Mouse (Mus musculus) stomach, postnatal 0 days (tissue): Measurements from ENCODE around the gene Mdp1. TPM values are rescaled to one million over a fixed set of nuclear protein-coding genes. Genes with fewer than 3 reads are reported as not detected.

Source experiments
- ATAC-seq: fragments of 200-750 bp; cut with Nextera tagmentation; 2 replicates; pipeline ENCODE4 v1.8.0; 2017; ENCODE audit not compliant: low FRiP score, low TSS enrichment
- DNase-seq: peaks from one replicate; pipeline ENCODE4 v3.0.0-alpha.2; 2016; ENCODE audit warnings: low spot score
- H3K27ac ChIP-seq: fragments of 300-500 bp; sonication (generic); replicated peaks from 2 replicates; pipeline ENCODE4 v1.5.1; 2014; ENCODE audit warnings: mild to moderate bottlenecking, control low read depth
- H3K27me3 ChIP-seq: fragments of 300-500 bp; sonication (generic); 2 replicates; pipeline ENCODE4 v1.6.1; 2014; ENCODE audit warnings: low read length; ENCODE audit not compliant: control insufficient read depth, insufficient read depth
- H3K36me3 ChIP-seq: fragments of 300-500 bp; sonication (generic); 2 replicates; pipeline ENCODE4 v1.6.1; 2014; ENCODE audit warnings: low read length, mixed read lengths; ENCODE audit not compliant: control insufficient read depth, insufficient read depth
- H3K4me1 ChIP-seq: fragments of 300-500 bp; sonication (generic); replicated peaks from 2 replicates; pipeline ENCODE4 v1.6.1; 2014; ENCODE audit warnings: antibody characterized with exemption; ENCODE audit not compliant: control insufficient read depth, insufficient read depth
- H3K4me2 ChIP-seq: fragments of 300-500 bp; sonication (generic); replicated peaks from 2 replicates; pipeline ENCODE4 v1.6.1; 2014; ENCODE audit warnings: low read depth, mild to moderate bottlenecking, control low read depth, moderate library complexity
- H3K4me3 ChIP-seq: fragments of 300-500 bp; sonication (generic); 2 replicates; pipeline ENCODE4 v1.5.1; 2014; ENCODE audit warnings: low read depth, low read length, control low read depth
- H3K9ac ChIP-seq: fragments of 300-500 bp; sonication (generic); 2 replicates; pipeline ENCODE4 v1.6.1; 2014; ENCODE audit warnings: mild to moderate bottlenecking, low read length, control low read depth, mixed read lengths
- H3K9me3 ChIP-seq: fragments of 300-500 bp; sonication (generic); 2 replicates; pipeline ENCODE4 v1.6.1; 2016; ENCODE audit warnings: low read length; ENCODE audit not compliant: control insufficient read depth
- CTCF ChIP-seq: IDR thresholded peaks from 2 replicates; pipeline ENCODE4 v1.5.1; 2016; ENCODE audit warnings: antibody characterized with exemption, low read depth, mild to moderate bottlenecking, moderate library complexity
- EP300 ChIP-seq: optimal IDR thresholded peaks from 2 replicates; pipeline ENCODE3; 2016; ENCODE audit warnings: antibody characterized with exemption
- WGBS: fragments of 180-500 bp; shearing (Covaris S2); extraction: QIAGEN DNeasy Blood & Tissue Kit; methylation state at CpG from one replicate; pipeline ENCODE4 v1.1.7; 2014; 5-methylcytosine and 5-hydroxymethylcytosine counted together
- polyA plus RNA-seq: library from polyadenylated mRNA; unstranded; fragments of >200 nt; fragmentation: Nextera tagmentation; extraction: Ambion mirVana; gene quantifications from 2 replicates; pipeline ENCODE4 v1.2.1, GENCODE M21; 2015

Mdp1 gene
- polyA plus RNA-seq, 1 experiment from 2014 or later = 46.5 TPM

DNA sequence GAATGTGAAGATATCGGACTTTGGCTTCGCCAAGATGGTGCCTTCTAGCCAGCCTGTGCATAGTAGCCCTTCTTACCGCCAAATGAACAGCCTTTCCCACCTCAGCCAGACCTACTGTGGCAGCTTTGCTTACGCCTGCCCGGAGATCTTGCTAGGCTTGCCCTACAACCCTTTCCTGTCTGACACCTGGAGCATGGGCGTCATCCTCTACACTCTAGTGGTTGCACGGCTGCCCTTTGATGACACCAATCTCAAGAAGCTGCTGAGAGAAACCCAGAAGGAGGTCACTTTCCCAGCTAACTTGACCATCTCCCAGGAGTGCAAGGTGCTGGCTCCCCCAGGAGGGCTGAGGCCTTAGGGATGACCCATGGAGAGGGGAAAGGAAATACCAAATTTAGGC lies 8.8 kb downstream of the Mdp1 start:
- TF ChIP-seq CTCF (no peak), EP300 (no peak)
- Histone ChIP-seq H3K36me3 (no peaks in the 10 kb centered on the region), H3K9me3 (no peaks in the 10 kb centered on the region), H3K27ac (no peak overlapping the region), H3K4me3 (no peak overlapping the region), H3K4me1 (no peaks in the 10 kb centered on the region), H3K4me2 (no peak overlapping the region), H3K9ac (no peak overlapping the region), H3K27me3 (no peaks in the 10 kb centered on the region)
- WGBS = 85% methylated on average over 7 of the region's 7 CpGs
- DNase-seq = no peak
- no peak for ATAC-seq

DNA sequence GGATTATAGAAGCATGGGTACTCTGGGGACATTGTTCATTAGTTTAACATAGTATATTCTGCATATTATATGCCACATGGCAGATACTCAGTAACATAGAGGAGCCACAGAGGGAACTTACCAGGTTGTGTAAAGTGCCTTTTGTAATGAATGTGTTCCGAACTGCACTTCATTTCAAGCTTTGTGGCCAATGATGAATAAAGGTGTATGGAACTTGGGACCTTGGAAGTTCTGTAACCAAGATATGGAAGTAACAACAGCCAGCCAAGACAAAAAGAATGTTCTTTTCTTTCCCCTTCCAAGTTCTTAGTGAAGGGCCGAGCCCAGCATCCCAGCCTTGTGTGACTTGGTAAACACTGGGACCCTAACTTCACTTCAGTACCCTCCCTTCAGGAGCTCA lies 10.4 kb downstream of the Mdp1 start, which contains the start of gene Tssk4:
Gene Tssk4 (plus strand): TSS at position 301 of the 400 bp plus-strand sequence.
- TF ChIP-seq EP300 (no peak), CTCF (no peak)
- 96% methylated on average over 2 of the region's 2 CpGs for WGBS
- H3K27me3 ChIP-seq = no peaks in the 10 kb centered on the region

DNA sequence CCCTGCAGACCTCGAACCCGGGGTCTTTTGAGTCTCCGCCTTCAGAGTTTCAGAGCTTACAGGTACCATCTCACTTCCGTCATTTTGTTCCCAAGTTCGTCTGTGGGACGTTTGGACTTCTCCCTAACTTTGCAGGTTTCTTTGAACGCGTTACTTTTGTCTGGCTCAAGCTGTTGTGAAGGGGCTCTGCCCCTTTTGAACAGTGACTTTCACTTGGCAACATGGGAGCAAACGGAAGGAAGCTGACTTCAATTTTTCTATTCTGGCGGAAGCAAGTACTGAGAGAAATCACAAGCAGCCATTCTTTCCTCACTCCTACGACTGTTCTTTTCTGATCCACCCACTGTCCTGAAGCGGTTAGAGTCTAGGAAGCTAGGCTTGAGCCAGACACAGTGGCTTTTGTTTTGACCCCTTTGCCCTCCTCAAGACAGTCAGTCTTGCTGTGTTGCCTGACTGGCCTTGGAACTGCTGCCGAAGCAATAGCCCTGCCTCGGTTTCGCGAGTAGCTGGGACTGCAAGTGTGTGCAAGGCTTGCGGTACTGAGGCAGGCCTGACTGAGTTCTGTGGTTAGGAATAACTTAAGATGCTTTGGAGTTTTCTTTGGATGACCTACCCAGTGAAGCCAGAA lies 15.9 kb downstream of the Mdp1 start:
- Histone ChIP-seq H3K4me2 (peak overlapping the region; percentile 78), H3K9me3 (no peaks in the 10 kb centered on the region), H3K27me3 (no peaks in the 10 kb centered on the region), H3K9ac (peak overlapping the region; percentile 94), H3K4me3 (peak overlapping the region; percentile 88), H3K4me1 (no peaks in the 10 kb centered on the region; the same call in none of the 2 replicates), H3K36me3 (peaks cover 6% of the 10 kb centered on the region), H3K27ac (peak overlapping the region; percentile 96)
- ATAC-seq = no peak
- TF ChIP-seq CTCF = no peak
- no peak for TF ChIP-seq EP300
- WGBS = 17% methylated on average over 17 of the region's 17 CpGs
- DNase-seq = peak; percentile 25

More for the DNA sequence above, 10.4 kb downstream of the Mdp1 start, which contains the start of gene Tssk4:
- Histone ChIP-seq H3K4me3 (no peak within 1 kb of the TSS), H3K9ac (no peak within 1 kb of the TSS), H3K4me2 (no peak within 1 kb of the TSS), H3K9me3 (no peaks in the 10 kb centered on the region), H3K27ac (no peak within 1 kb of the TSS), H3K36me3 (no peaks in the 10 kb centered on the region), H3K4me1 (no peaks in the 10 kb centered on the region; the same call in 1 of the 2 replicates)
- no peak for ATAC-seq
- DNase-seq = no peak

DNA sequence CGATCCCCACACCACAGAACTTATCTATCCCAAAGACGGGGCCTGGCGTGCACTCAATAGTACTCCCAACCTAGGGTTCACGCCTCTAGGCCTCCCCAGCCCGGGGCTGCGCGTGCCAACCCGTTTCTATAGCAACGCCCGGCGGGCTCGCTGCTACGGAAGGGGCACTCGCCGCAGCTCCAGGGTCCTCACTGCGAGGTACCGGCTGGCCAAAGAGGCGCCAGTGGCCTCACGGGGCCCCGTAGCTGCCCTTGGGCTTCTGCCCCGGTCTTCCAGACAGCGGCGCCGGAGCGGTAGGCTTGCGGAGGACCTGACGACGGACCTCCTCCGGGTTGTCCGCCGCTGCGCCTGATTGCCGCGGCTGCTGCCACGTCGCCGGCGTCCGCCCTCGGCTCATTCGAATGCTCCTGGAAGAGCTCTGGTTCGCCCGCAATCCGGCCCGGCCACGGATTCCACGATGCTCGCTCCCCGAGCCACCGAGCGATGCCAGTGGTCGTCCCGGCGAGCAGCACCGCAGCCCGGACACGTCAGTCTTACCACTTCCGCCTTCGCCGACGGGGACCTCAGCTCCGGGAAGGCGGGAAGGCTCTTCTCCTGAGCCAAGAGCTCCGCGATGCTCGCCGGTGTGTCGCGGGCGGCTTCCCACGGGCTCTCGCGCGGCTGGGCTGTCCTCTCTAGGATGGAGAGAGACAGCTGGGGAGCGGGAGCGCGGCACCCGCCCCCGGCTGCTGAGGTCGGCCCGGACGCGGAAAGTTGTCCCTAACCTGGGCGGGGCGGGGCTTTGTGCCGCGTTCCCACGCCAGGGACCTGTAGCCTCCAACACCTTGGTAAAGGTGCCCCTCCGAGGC lies 17.0 kb downstream of the Mdp1 start, which contains the start of gene Tm9sf1:
Gene Tm9sf1 (minus strand): TSS at position 747 of the 848 bp plus-strand sequence.
- peak within 1 kb of the TSS; percentile 96 for H3K27ac ChIP-seq
- H3K9ac ChIP-seq = peak within 1 kb of the TSS; percentile 94
- H3K36me3 ChIP-seq = peaks cover 10% of the 10 kb centered on the region
- H3K27me3 ChIP-seq = no peaks in the 10 kb centered on the region
- H3K4me2 ChIP-seq = peak within 1 kb of the TSS; percentile 78
- H3K4me3 ChIP-seq = peak within 1 kb of the TSS; percentile 88
- ATAC-seq = peak; percentile 88
- no peaks in the 10 kb centered on the region; the same call in none of the 2 replicates for H3K4me1 ChIP-seq
- peak; percentile 95 for TF ChIP-seq EP300
- peak; percentile 25; the same call in 1 of the 2 replicates for TF ChIP-seq CTCF
- under 1% methylated on average over 85 of the region's 89 CpGs for WGBS
- peak; percentile 89 for DNase-seq
- no peaks in the 10 kb centered on the region for H3K9me3 ChIP-seq

DNA sequence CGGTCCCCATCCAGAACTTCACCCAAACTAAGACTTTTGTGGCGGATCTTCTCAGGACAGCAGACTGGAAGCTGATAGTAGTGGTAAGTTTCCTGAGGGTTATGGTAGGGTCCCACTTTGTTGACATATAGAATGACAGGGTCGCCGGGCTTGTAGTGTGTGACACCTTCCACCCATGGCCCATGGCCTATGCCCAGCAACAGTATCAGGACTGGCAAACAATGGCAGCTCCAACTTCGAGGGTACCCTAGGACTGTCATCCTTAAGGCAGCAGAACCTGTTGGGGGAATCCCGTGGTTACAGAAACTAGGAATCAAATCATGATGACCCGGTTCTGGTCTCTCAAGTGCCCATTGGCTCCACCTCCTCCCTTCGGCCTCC lies 17.6 kb downstream of the Mdp1 start:
- H3K27me3 ChIP-seq = no peaks in the 10 kb centered on the region
- H3K9ac ChIP-seq = peak overlapping the region; percentile 94
- ATAC-seq (peak; percentile 31), DNase-seq (no peak)
- peaks cover 10% of the 10 kb centered on the region for H3K36me3 ChIP-seq
- 20% methylated on average over 8 of the region's 8 CpGs for whole genome bisulfite sequencing
- no peaks in the 10 kb centered on the region; the same call in none of the 2 replicates for H3K4me1 ChIP-seq
- TF ChIP-seq EP300 = no peak
- no peak for TF ChIP-seq CTCF
- H3K4me2 ChIP-seq = peak overlapping the region; percentile 78
- H3K27ac ChIP-seq = peak overlapping the region; percentile 96
- no peaks in the 10 kb centered on the region for H3K9me3 ChIP-seq
- peak overlapping the region; percentile 88 for H3K4me3 ChIP-seq
